Mouse (Mus musculus) bone marrow macrophage, adult 2 months (primary cell): ENCODE results near the gene Lmnb2.

Experiments
- CTCF ChIP-seq: IDR thresholded peaks from 2 replicates; pipeline ENCODE4 v1.5.1; 2012; ENCODE audit warnings: low read depth, mild to moderate bottlenecking, low read length, moderate library complexity
- POLR2A ChIP-seq: IDR thresholded peaks from 2 replicates; pipeline ENCODE4 v1.6.1; 2012; ENCODE audit warnings: mild to moderate bottlenecking, low read depth, low read length, borderline replicate concordance

- TF ChIP-seq POLR2A (no peak), CTCF (no peak)
Measured at GRCm38 (mm10) chr10:80854913-80855748, 62.9 kb downstream of the Lmnb2 start, which contains the start of the genes Lsm7 and Sppl2b.
